Mouse (Mus musculus) lung, adult 2 months (tissue): ENCODE data around the gene Hnrnpk.

Experiments used
- CTCF ChIP-seq: fragments of 200-500 bp; IDR thresholded peaks from 2 replicates; pipeline ENCODE4 v1.5.1; 2011; ENCODE audit warnings: mild to moderate bottlenecking, low read length, control low read depth; ENCODE audit not compliant: insufficient read depth
- POLR2A ChIP-seq: fragments of 200-500 bp; IDR thresholded peaks from 2 replicates; pipeline ENCODE4 v1.6.1; 2011; ENCODE audit warnings: low read depth, mild to moderate bottlenecking, control low read depth, low read length, borderline replicate concordance; ENCODE audit errors: extremely low read depth

DNA sequence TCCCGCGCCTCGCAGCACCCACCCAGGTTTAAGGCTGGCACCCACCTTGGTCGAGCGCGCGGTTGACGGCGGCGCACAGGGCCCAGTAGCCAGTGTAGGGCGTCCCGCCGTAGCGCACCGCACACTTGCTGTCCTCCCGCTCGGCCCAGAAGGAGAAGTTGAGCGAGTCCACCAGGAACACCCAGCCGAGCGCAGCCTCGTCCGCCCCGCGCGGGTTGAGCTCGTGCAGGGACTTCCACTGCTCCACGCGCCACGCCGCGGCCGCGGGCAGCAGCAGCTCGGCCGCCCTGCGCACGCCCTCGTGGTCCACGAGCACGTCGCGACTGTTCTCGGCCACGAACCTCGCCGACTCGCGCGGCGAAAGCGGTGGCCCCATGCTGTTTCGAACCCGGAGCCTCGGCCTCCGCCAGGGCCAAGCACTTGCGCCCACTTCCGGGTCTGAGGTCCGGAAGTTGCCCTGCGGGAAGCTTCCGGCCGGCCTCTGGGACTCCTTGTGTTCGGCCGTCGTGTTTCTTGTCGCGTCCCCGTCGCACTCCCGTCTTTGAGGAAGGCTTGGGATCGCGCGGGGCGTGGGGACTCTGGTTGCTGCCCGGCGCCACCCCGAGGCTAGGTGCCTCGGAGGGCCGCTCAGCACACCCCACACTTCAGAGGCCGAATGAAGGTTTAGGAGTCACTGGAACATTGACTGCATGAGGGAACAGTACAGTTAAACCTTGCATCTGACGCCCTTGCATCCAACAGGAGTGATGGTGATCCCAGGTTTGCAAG, 18.2 kb downstream of the Hnrnpk start, which contains the start of gene 2210016F16Rik:
- TF ChIP-seq CTCF: no peak
- TF ChIP-seq POLR2A: peak; percentile 44; the same call in 1 of the 2 replicates
